Mouse (Mus musculus) hindbrain, embryonic 13.5 days (tissue): Measurements from ENCODE around the gene Serpinb3b. TPM values are rescaled to one million over a fixed set of nuclear protein-coding genes. Genes with fewer than 3 reads are reported as not detected.
"Not testable (repeated sequence)": the region's sequence is repeated elsewhere in the genome, so short reads cannot be mapped to it uniquely, and the experiment has no call there.

ENCODE experiments used
- ATAC-seq: fragments of 200-750 bp; cut with Nextera tagmentation; 2 replicates; pipeline ENCODE4 v1.8.0; 2017; ENCODE audit warnings: moderate TSS enrichment; ENCODE audit not compliant: low FRiP score
- H3K27ac ChIP-seq: fragments of 300-500 bp; sonication (generic); 2 replicates; pipeline ENCODE4 v1.5.1; 2015; ENCODE audit warnings: inconsistent platforms, mild to moderate bottlenecking, moderate library complexity
- H3K27me3 ChIP-seq: fragments of 300-500 bp; sonication (generic); 2 replicates; pipeline ENCODE4 v1.6.1; 2015; ENCODE audit warnings: mild to moderate bottlenecking, inconsistent platforms
- H3K36me3 ChIP-seq: fragments of 300-500 bp; sonication (generic); 2 replicates; pipeline ENCODE4 v1.6.1; 2015; ENCODE audit warnings: mild to moderate bottlenecking, inconsistent platforms
- H3K4me1 ChIP-seq: fragments of 300-500 bp; sonication (generic); replicated peaks from 2 replicates; pipeline ENCODE4 v1.6.1; 2015; ENCODE audit warnings: inconsistent platforms
- H3K4me2 ChIP-seq: fragments of 300-500 bp; sonication (generic); 2 replicates; pipeline ENCODE4 v1.6.1; 2015; ENCODE audit warnings: inconsistent platforms, mild to moderate bottlenecking, moderate library complexity
- H3K4me3 ChIP-seq: fragments of 300-500 bp; sonication (generic); 2 replicates; pipeline ENCODE4 v1.5.1; 2015; ENCODE audit warnings: mild to moderate bottlenecking, inconsistent platforms
- H3K9ac ChIP-seq: fragments of 300-500 bp; sonication (generic); 2 replicates; pipeline ENCODE4 v1.6.1; 2015; ENCODE audit warnings: mild to moderate bottlenecking, inconsistent platforms
- H3K9me3 ChIP-seq: fragments of 300-500 bp; sonication (generic); 2 replicates; pipeline ENCODE4 v1.6.1; 2016; ENCODE audit warnings: inconsistent platforms
- WGBS: fragments of 180-500 bp; shearing (Covaris S2); methylation state at CpG from one replicate; pipeline ENCODE4 v1.1.7; 2015; 5-methylcytosine and 5-hydroxymethylcytosine counted together
- polyA plus RNA-seq: library from polyadenylated mRNA; unstranded; fragments of >200 nt; fragmentation: Nextera tagmentation; extraction: Ambion mirVana; gene quantifications from 2 replicates; pipeline ENCODE4 v1.2.1, GENCODE M21; 2015

Gene Serpinb3b
- polyA plus RNA-seq: not detected in 2 replicates

DNA sequence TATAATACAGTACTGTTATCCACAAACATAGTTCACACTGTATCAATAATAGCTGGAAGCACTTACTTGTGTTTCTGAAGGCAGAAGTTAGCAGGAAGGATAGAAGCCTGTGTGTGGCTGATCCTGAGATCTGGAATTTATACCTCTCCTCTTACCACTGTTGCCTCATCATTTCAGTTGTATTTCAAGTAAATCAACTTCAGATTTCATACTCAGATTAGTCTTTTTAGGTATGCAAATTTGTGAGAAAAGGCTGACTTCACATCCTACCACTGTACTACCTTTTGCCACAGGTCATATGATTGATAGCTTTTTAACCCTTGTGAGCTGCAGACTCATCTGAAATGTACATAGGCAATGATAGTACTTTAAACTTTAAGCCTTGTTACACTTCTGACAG, at the start of gene Serpinb3b, which contains the start of gene Serpinb3c:
Gene Serpinb3b (minus strand): TSS at position 101 of the 400 bp plus-strand sequence.
Gene Serpinb3c (minus strand): TSS at position 111 of the 400 bp plus-strand sequence.
- not testable (repeated sequence) for H3K9me3 ChIP-seq, H3K27me3 ChIP-seq, ATAC-seq, H3K27ac ChIP-seq, H3K4me1 ChIP-seq, H3K36me3 ChIP-seq, H3K4me3 ChIP-seq, H3K4me2 ChIP-seq, H3K9ac ChIP-seq

DNA sequence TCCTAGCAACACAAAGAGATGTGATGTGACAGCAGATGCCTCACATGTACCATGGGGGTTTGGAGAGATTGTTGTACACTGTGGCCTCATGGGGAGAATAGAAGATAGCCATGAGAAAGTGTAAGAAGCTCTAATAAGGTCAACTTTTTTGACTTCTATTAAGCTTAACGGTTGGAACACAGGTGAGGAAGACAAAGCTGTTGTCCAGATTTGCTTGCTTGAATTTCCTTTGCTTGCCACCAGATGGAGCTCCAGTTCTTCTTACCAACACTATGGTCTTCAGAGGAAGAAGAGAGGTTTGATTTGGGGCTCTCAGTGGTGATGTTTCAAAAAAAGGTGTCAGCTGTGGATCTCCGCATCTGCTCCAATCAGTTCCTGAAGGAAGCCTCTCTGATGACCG, 35.0 kb downstream of the Serpinb3b start:
- H3K4me3 ChIP-seq, H3K27me3 ChIP-seq, H3K9ac ChIP-seq, H3K4me1 ChIP-seq, H3K27ac ChIP-seq, H3K9me3 ChIP-seq, H3K4me2 ChIP-seq, H3K36me3 ChIP-seq: not testable (repeated sequence)
- ATAC-seq: 0 out of 2 replicates have a peak, but pooled peaks have one; percentile 54
- WGBS: 51% methylated on average over 3 of the region's 3 CpGs

DNA sequence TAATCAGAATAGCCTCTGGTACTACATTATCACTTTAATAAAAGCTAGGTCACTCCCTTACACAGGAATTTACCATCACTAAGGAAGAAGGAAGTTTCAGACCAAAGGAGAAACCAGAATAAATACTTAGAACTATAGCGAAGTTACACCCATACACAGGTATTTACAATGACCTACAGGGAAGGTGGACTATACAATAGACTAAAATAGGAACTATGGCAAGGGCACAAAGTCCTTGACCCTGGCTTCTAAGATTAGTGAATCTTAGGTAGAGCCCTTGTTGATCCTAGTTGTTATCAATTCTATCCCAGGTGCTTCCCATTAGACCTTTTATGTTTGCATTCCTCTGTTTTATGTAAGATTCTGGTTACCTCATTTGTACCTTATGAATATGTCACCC, 60.9 kb downstream of the Serpinb3b start:
- not testable (repeated sequence) for H3K9me3 ChIP-seq, H3K9ac ChIP-seq, H3K4me3 ChIP-seq, ATAC-seq, H3K27ac ChIP-seq, H3K4me2 ChIP-seq, H3K27me3 ChIP-seq, H3K4me1 ChIP-seq, H3K36me3 ChIP-seq
- WGBS: 90% methylated on average over 1 of the region's 1 CpGs

DNA sequence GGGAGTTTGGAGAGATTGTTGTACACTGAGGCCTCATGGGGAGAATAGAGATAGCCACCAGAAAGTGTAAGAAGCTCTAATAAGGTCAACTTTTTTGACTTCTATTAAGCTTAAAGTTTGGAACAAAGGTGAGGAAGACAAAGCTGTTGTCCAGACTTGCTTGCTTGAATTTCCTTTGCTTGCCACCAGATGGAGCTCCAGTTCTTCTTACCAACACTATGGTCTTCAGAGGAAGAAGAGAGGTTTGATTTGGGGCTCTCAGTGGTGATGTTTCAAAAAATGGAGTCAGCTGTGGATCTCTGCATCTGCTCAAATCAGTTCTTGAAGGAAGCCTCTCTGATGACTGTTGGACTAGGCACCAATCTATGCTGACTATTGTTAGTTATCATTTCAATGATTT, 150.7 kb downstream of the Serpinb3b start:
- H3K4me3 ChIP-seq, ATAC-seq: not testable (repeated sequence)

More for the DNA sequence above, 150.7 kb downstream of the Serpinb3b start:
- not testable (repeated sequence) for H3K4me2 ChIP-seq, H3K9ac ChIP-seq, H3K27ac ChIP-seq, H3K9me3 ChIP-seq, H3K36me3 ChIP-seq, H3K27me3 ChIP-seq, H3K4me1 ChIP-seq

Other genes starting within 250 kb of the Serpinb3b start
- not detected in 2 replicates for gene Serpinb3a, start 226.1 kb downstream of the Serpinb3b start, polyA plus RNA-seq
- not detected in 2 replicates for gene Serpinb3d, start 194.9 kb downstream of the Serpinb3b start, polyA plus RNA-seq
- not detected in 2 replicates for gene Serpinb3c, start within 50 bp of the Serpinb3b start, polyA plus RNA-seq
- gene Serpinb11, start 82.8 kb upstream of the Serpinb3b start, polyA plus RNA-seq: not detected in 2 replicates
- gene Serpinb7, start 121.3 kb upstream of the Serpinb3b start, polyA plus RNA-seq: not detected in 2 replicates
- gene Serpinb2, start 233.1 kb upstream of the Serpinb3b start, polyA plus RNA-seq: 0.22 TPM in 2 replicates